Mouse (Mus musculus): ENCODE results near the gene Fgr. TPM values are rescaled to one million over a fixed set of nuclear protein-coding genes. Genes with fewer than 3 reads are reported as not detected.

The Fgr gene
- polyA plus RNA-seq, 1 experiment: 0.38 TPM

DNA sequence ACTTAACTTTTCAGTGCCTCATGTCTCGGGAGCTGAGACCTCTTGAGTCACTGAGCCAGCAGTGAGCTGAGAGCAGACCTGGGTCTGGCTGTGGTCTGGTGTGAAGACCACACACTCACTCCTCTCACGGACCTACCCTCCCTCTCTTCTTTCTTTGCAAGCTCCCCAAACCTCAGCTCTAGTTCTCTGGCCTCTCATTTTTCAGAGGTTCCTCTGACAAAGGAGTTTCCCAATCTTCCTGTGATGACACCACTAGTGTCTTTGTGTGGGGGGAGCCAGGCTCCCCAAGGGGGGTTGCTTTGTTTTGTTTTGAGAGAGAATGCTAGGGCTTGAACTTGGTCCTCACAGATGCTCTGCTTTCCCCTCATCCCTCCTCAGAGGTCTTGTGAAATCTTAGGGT is 22.9 kb upstream of the Fgr start:
- DNase-seq: no peak
- Histone ChIP-seq H3K4me1 (ENCODE audit: control insufficient read depth, insufficient read depth, low read length) (peaks cover 22% of the 10 kb centered on the region), H3K27me3 (ENCODE audit: control insufficient read depth, insufficient read depth, low read length) (no peaks in the 10 kb centered on the region), H3K4me3 (replicated peaks; ENCODE audit: insufficient read depth, low read depth, low read length) (no peak overlapping the region), H3K27ac (ENCODE audit: insufficient read depth, low read length) (no peak overlapping the region)
- 86% methylated on average over 2 of the region's 2 CpGs for WGBS
- TF ChIP-seq POLR2A (IDR thresholded peaks at IDR 0.05; ENCODE audit: borderline replicate concordance, insufficient read depth, low read length): no peak
- no peak for TF ChIP-seq CTCF (IDR thresholded peaks at IDR 0.05; ENCODE audit: borderline replicate concordance, insufficient read depth, low read depth, low read length)

DNA sequence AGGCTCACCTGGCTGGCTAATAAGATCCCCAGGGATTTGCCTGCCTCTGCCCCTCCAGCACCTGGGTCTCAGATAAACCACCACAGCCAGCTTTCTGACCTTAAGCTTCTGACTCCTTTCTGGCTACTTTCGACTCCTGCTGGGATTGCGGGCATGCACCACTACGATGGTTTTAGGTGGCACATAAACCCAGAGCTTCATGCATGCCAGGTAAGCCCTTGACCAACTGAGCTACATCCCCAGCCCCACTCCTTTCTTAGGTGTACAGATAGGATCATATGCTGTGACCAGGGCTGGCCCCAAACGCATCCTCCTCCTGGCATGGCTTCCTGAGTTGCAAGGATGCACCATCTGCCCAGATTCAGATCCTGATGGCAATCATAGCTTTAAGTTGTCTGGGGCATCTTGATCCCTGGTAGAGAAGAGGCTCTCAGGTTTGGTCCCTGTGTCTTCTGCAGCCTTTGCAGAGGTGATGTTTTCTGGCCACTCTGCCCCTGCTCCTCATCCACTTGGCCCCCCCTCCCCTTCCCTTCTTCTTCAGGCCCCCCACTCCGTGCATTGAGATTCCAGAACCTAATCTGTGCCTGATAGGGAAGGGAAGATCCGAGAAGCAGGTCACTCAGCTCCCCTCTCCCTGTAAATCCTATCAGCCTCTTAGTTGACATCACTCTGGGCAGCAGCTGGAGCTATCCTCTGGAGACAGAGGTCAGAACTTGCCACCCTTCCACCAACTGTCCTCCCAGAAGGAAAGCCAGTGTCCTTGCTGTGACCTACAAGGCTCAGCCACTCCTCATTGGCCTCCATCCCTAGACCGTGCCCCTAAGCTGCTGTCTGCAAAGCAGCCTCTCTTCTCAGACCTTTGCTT is 19.1 kb upstream of the Fgr start:
- H3K27me3 ChIP-seq (ENCODE audit: control insufficient read depth, insufficient read depth, low read length): no peaks in the 10 kb centered on the region
- 46% methylated on average over 7 of the region's 7 CpGs for WGBS
- no peak for TF ChIP-seq CTCF (IDR thresholded peaks at IDR 0.05; ENCODE audit: borderline replicate concordance, insufficient read depth, low read depth, low read length)
- TF ChIP-seq POLR2A (IDR thresholded peaks at IDR 0.05; ENCODE audit: borderline replicate concordance, insufficient read depth, low read length): no peak
- H3K4me1 ChIP-seq (ENCODE audit: control insufficient read depth, insufficient read depth, low read length): peaks cover 11% of the 10 kb centered on the region
- DNase-seq: peak; percentile 53 to 65
- no peak overlapping the region for H3K27ac ChIP-seq (ENCODE audit: insufficient read depth, low read length)
- no peak overlapping the region for H3K4me3 ChIP-seq (replicated peaks; ENCODE audit: insufficient read depth, low read depth, low read length)

DNA sequence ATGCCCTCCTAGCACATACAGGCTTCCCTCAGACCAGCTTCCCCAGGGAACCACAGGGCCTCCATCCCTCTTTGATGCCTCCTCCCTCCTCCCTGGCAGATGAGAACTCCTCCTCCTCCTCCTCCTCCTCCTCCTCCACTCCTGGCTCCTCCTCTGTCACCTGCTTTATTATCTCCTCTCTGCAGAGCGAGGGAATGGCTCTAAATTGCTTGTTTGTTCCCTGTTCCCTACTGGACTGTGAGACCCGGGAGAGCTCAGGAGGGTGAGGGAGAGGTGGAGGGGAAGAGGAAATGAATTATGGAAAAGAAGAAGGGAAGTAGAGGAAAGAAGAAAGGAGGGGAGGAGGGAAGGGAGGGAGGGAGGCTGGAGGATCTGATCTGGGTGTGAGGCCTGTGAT is 18.5 kb upstream of the Fgr start:
- Histone ChIP-seq H3K4me1 (ENCODE audit: control insufficient read depth, insufficient read depth, low read length) (peaks cover 15% of the 10 kb centered on the region), H3K4me3 (replicated peaks; ENCODE audit: insufficient read depth, low read depth, low read length) (no peak overlapping the region), H3K27ac (ENCODE audit: insufficient read depth, low read length) (no peak overlapping the region), H3K27me3 (ENCODE audit: control insufficient read depth, insufficient read depth, low read length) (no peaks in the 10 kb centered on the region)
- WGBS: 60% methylated on average over 2 of the region's 2 CpGs
- DNase-seq: no peak
- TF ChIP-seq POLR2A (IDR thresholded peaks at IDR 0.05; ENCODE audit: borderline replicate concordance, insufficient read depth, low read length) (no peak), CTCF (IDR thresholded peaks at IDR 0.05; ENCODE audit: borderline replicate concordance, insufficient read depth, low read depth, low read length) (no peak)

GRCm38 (mm10) chr4:132958741-132959678 is 14.9 kb upstream of the Fgr start:
- Histone ChIP-seq H3K27me3 (ENCODE audit: control insufficient read depth, insufficient read depth, low read length) (no peaks in the 10 kb centered on the region), H3K4me1 (ENCODE audit: control insufficient read depth, insufficient read depth, low read length) (peaks cover 26% of the 10 kb centered on the region), H3K4me3 (replicated peaks; ENCODE audit: insufficient read depth, low read depth, low read length) (no peak overlapping the region), H3K27ac (ENCODE audit: insufficient read depth, low read length) (peak overlapping the region; percentile 42; the same call in 1 of the 2 replicates)
- no peak for DNase-seq
- 53% methylated on average over 10 of the region's 10 CpGs for WGBS
- no peak for TF ChIP-seq CTCF (IDR thresholded peaks at IDR 0.05; ENCODE audit: borderline replicate concordance, insufficient read depth, low read depth, low read length)
- no peak for TF ChIP-seq POLR2A (IDR thresholded peaks at IDR 0.05; ENCODE audit: borderline replicate concordance, insufficient read depth, low read length)

DNA sequence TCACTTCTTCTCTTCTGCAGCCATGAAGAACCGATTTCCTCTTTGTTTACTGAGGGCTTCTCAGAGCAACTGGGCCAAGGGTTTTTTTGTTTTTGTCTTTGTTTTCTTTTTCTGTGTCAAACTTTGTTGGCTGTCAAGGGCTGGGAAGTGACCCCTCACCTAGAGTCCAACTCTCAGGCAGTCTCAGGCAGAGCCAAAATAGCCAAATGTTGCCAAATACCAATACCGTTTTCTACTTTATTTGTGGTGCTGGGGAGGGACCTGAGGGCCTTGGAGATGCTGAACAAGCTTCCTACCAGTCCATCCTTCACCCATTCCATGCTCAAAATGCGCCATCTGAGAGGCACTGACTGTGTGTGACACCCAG is 14.2 kb upstream of the Fgr start:
- Histone ChIP-seq H3K4me3 (replicated peaks; ENCODE audit: insufficient read depth, low read depth, low read length) (no peak overlapping the region), H3K27ac (ENCODE audit: insufficient read depth, low read length) (no peak overlapping the region), H3K4me1 (ENCODE audit: control insufficient read depth, insufficient read depth, low read length) (peaks cover 26% of the 10 kb centered on the region), H3K27me3 (ENCODE audit: control insufficient read depth, insufficient read depth, low read length) (no peaks in the 10 kb centered on the region)
- no peak for TF ChIP-seq POLR2A (IDR thresholded peaks at IDR 0.05; ENCODE audit: borderline replicate concordance, insufficient read depth, low read length)
- no peak for DNase-seq
- 57% methylated on average over 3 of the region's 3 CpGs for WGBS

DNA sequence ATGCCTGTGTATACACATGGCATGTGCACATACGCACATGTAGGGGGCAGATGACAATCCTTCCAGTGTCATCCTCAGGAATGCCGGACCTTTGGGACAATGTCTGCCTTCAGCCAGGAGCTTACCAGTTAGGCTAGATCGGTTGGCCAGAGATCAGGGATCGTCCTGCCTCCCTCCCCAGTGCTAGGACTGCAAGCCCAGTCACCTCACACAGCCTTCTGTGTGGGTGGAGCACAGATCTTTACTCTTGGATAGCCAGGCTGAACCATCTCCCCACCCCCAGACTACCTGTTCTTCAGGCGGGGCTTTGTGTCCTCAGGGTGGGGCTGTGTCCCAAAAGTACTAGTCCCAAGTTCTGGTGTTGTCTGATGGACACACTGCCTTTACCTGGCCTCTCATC is 13.6 kb upstream of the Fgr start:
- TF ChIP-seq CTCF (IDR thresholded peaks at IDR 0.05; ENCODE audit: borderline replicate concordance, insufficient read depth, low read depth, low read length): no peak
- TF ChIP-seq POLR2A (IDR thresholded peaks at IDR 0.05; ENCODE audit: borderline replicate concordance, insufficient read depth, low read length): no peak
- no peak for DNase-seq
- no peaks in the 10 kb centered on the region for H3K27me3 ChIP-seq (ENCODE audit: control insufficient read depth, insufficient read depth, low read length)
- peaks cover 20% of the 10 kb centered on the region for H3K4me1 ChIP-seq (ENCODE audit: control insufficient read depth, insufficient read depth, low read length)
- H3K4me3 ChIP-seq (replicated peaks; ENCODE audit: insufficient read depth, low read depth, low read length): no peak overlapping the region
- no peak overlapping the region for H3K27ac ChIP-seq (ENCODE audit: insufficient read depth, low read length)
- WGBS: 59% methylated on average over 5 of the region's 5 CpGs

- Histone ChIP-seq H3K4me3 (replicated peaks; ENCODE audit: insufficient read depth, low read depth, low read length) (no peak overlapping the region), H3K4me1 (ENCODE audit: control insufficient read depth, insufficient read depth, low read length) (peaks cover 19% of the 10 kb centered on the region), H3K27ac (ENCODE audit: insufficient read depth, low read length) (no peak overlapping the region), H3K27me3 (ENCODE audit: control insufficient read depth, insufficient read depth, low read length) (no peaks in the 10 kb centered on the region)
- 48% methylated on average over 13 of the region's 13 CpGs for WGBS
- DNase-seq: no peak
- TF ChIP-seq POLR2A (IDR thresholded peaks at IDR 0.05; ENCODE audit: borderline replicate concordance, insufficient read depth, low read length): no peak
- no peak for TF ChIP-seq CTCF (IDR thresholded peaks at IDR 0.05; ENCODE audit: borderline replicate concordance, insufficient read depth, low read depth, low read length)
Measured at GRCm38 (mm10) chr4:132960864-132961639, 12.8 kb upstream of the Fgr start.
